Mouse (Mus musculus) thymus, adult 2 months (tissue): ENCODE measurements around the gene Kcnq1.

ENCODE experiments used
- CTCF ChIP-seq: fragments of 200-500 bp; IDR thresholded peaks from 2 replicates; pipeline ENCODE4 v1.5.1; 2012; ENCODE audit warnings: mild to moderate bottlenecking, control low read depth, low read length, moderate library complexity, borderline replicate concordance; ENCODE audit not compliant: control insufficient read depth, poor library complexity, insufficient read depth; ENCODE audit errors: extremely low read depth
- POLR2A ChIP-seq: fragments of 200-500 bp; IDR thresholded peaks from 2 replicates; pipeline ENCODE4 v1.6.1; 2012; ENCODE audit warnings: mild to moderate bottlenecking, low read length, control low read depth, moderate library complexity; ENCODE audit not compliant: control insufficient read depth, poor library complexity, insufficient read depth; ENCODE audit errors: extremely low read depth

DNA sequence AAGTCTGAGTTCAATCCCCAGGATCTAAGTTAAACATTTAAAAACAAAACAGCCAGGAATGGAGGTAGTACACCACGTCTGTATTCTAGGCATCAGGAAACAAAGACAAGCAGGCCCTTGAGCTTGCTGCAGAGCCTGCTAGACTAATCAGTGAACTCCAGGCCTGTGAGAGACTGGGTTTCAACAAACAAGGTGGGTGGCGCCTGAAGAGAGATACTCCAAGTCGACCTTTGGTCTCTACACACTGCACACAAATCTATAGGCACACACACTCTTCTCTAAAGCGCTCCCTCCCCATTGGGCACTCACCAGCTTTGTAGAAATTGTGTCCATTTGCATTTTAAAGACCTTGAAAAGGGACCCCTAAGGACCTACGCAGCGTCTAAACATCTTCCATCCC is 294.4 kb downstream of the Kcnq1 start:
- no peak for TF ChIP-seq POLR2A
- TF ChIP-seq CTCF: no peak
